Mouse (Mus musculus) brown adipose tissue, adult 24 weeks (tissue): Measurements from ENCODE around the gene Calr. TPM values are rescaled to one million over a fixed set of nuclear protein-coding genes. Genes with fewer than 3 reads are reported as not detected.

Experiments used
- H3K27ac ChIP-seq: fragments of 200-500 bp; replicated peaks from 2 replicates; pipeline ENCODE4 v1.5.1; 2012; ENCODE audit warnings: low read depth, mild to moderate bottlenecking, low read length
- H3K4me1 ChIP-seq: fragments of 200-500 bp; 2 replicates; pipeline ENCODE4 v1.6.1; 2012; ENCODE audit warnings: low read length, mixed read lengths; ENCODE audit not compliant: control insufficient read depth, insufficient read depth, insufficient read length
- H3K4me3 ChIP-seq: fragments of 200-500 bp; 2 replicates; pipeline ENCODE4 v1.5.1; 2012; ENCODE audit warnings: low read depth, mild to moderate bottlenecking, low read length, moderate library complexity; ENCODE audit not compliant: insufficient read depth
- polyA plus RNA-seq: library from polyadenylated mRNA; stranded (reverse); fragments of >200 nt; gene quantifications from 2 replicates; pipeline ENCODE4 v1.2.4, GENCODE M21; 2012; ENCODE audit not compliant: missing spikeins, insufficient read depth, insufficient read length

Gene Calr
- polyA plus RNA-seq, 1 experiment, result 211 TPM

DNA sequence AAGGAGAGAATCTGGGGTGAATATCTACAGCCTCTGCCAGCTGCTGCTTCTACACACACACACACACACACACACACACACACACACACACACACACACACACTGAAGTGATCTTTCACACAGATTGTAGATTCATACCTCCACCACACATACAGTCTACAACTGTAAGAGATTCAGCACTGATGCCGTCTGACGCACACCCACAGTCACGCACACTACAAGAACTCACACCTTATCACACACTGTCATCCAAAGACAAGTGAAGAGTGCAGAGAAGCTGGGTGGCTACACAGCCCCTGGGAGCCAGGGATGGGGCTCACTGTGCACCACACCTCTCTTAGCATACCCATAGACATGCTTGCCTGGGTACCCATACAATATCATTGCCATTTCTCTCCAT lies 32.9 kb downstream of the Calr start:
- Histone ChIP-seq H3K4me1 (0 out of 2 replicates have a peak, but pooled peaks cover 3% of the 10 kb centered on the region), H3K4me3 (no peak overlapping the region), H3K27ac (no peak overlapping the region)

DNA sequence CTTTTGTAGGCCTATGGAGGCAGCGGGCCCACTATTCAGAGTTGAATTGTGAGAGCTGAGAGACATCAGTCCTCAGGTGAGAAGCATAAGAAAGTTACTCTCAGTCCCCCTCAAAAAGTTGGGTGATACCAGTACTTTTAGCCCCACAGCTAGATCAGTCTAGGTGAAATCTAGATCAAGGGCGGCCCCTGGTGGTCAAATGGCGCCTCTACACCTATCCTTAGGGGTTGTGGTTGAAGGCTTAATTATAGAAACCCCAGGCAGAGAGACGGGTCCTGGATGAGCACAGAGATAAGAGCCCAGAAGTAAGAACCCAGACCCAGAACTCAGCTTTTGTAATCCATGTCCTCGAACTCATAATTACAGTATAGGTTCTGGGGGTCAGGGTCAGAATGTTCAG lies 33.7 kb downstream of the Calr start:
- 0 out of 2 replicates have a peak, but pooled peaks cover 3% of the 10 kb centered on the region for H3K4me1 ChIP-seq
- no peak overlapping the region for H3K27ac ChIP-seq
- no peak overlapping the region for H3K4me3 ChIP-seq

DNA sequence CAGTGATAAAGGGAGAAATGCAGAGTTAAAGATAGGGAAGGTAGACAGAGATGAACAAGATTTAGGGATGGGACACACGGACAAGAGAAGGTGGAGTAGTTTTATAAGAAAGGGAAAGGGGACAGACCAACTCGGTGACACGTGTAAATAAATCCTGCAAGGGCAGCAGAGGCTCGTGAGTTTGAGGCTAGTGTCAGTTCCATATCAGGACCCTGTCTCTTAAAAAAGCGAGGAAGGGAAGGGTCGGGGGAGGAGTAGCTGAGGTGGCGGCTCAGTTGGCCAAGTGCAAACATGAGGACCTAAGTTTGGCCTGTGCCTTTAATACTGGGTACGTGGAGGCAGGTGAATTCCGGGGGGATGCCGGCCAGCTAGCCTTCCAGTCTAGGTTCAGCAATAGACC lies 35.4 kb downstream of the Calr start:
- Histone ChIP-seq H3K27ac (no peak overlapping the region), H3K4me1 (0 out of 2 replicates have a peak, but pooled peaks cover 3% of the 10 kb centered on the region), H3K4me3 (no peak overlapping the region)

- H3K27ac ChIP-seq, result no peak overlapping the region
- H3K4me1 ChIP-seq, result 0 out of 2 replicates have a peak, but pooled peaks cover 3% of the 10 kb centered on the region
- H3K4me3 ChIP-seq, result peak overlapping the region; percentile 24; the same call in 1 of the 2 replicates
Measured at GRCm38 (mm10) chr8:84810896-84811295, 35.8 kb downstream of the Calr start.

DNA sequence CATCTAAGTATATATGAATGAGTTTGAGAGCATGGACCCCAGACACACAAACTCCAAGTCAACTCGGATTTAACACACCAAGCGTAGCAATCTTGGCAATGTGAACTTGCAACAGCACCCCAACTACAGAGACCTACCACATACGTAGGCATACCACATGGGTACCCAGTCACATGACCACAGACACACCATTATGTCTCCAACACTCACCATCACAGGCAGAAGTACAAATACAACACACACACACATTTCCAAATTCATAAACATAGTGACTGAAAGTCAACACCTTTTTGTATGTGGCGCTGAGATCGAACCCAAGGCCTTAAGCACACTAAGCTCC lies 36.8 kb downstream of the Calr start:
- Histone ChIP-seq H3K4me1 (no peaks in the 10 kb centered on the region), H3K27ac (no peak overlapping the region)

GRCm38 (mm10) chr8:84809109-84809940 lies 37.4 kb downstream of the Calr start:
- Histone ChIP-seq H3K4me3 (no peak overlapping the region), H3K27ac (no peak overlapping the region), H3K4me1 (no peaks in the 10 kb centered on the region)

More for the DNA sequence above, 36.8 kb downstream of the Calr start:
- no peak overlapping the region for H3K4me3 ChIP-seq

DNA sequence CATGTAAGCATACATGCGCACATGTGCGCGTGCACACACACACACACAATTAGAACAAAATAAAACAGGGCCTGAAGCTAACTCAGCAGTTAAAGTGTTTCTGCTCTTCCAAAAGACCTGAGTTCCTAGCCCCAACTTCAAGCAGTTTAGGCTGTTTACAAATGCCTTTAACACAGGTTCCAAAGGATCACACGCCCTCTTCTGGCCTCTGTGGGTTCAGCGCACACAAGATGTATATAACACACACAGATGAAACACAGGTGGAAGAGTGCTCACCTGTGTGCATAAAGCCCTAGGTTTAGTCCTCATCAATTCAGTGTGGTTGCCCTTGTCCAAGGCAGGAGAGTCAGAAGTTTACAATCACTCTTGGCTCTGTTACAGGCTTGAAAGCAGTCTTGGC lies 40.7 kb downstream of the Calr start:
- Histone ChIP-seq H3K4me3 (no peak overlapping the region), H3K27ac (no peak overlapping the region)

GRCm38 (mm10) chr8:84799999-84800831 lies 46.5 kb downstream of the Calr start, which contains the start of gene Nfix:
Nfix (minus strand) TSS chr8:84800344.
- peaks cover 16% of the 10 kb centered on the region for H3K4me1 ChIP-seq
- peak within 1 kb of the TSS; percentile 80 for H3K4me3 ChIP-seq
- H3K27ac ChIP-seq, result peak within 1 kb of the TSS; percentile 54

More for the DNA sequence above, 40.7 kb downstream of the Calr start:
- H3K4me1 ChIP-seq, result no peaks in the 10 kb centered on the region

DNA sequence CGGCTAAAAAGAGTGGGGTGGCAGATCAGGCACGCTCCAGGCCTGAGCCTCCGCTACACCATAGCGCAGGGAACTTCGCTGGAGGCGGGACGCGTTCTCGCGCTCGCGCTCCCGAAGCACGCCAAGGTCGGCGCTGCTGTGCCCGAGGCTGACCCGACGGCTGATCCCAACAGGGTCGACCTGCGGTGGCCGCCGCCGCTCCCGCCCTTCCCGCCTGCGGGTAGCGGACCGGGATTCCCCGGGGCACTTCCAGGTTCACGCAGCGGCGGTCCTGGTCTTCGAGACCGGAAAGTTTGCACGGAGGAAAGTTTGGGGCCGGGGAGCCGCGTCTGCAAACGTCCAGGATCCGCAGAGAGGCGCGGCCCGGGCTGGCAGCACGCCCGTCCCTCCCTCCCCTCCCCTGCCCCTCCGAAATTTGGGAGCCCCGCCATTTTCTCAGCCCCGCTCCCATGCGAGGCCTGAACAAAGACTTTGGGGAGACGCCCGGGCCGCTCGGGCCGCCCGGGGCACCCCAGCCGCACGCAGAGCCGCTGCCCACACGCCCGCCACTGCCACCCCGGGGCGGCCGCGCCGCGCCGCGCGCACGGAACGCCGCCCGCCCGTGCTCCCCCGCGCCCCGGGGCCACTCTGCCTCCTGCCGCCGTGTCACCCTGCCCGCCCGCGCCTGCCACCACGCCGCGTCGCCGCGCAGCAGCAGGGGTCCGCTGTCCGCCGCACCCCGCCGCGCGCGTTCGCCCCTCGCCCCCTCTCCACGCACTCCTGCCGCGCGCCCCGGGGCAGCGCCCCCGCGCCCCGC lies 47.4 kb downstream of the Calr start:
- H3K4me3 ChIP-seq, result peak overlapping the region; percentile 80
- peaks cover 22% of the 10 kb centered on the region for H3K4me1 ChIP-seq
- peak overlapping the region; percentile 54 for H3K27ac ChIP-seq

GRCm38 (mm10) chr8:84798446-84799135 lies 48.1 kb downstream of the Calr start:
- H3K27ac ChIP-seq, result peak overlapping the region; percentile 40
- peaks cover 26% of the 10 kb centered on the region for H3K4me1 ChIP-seq

DNA sequence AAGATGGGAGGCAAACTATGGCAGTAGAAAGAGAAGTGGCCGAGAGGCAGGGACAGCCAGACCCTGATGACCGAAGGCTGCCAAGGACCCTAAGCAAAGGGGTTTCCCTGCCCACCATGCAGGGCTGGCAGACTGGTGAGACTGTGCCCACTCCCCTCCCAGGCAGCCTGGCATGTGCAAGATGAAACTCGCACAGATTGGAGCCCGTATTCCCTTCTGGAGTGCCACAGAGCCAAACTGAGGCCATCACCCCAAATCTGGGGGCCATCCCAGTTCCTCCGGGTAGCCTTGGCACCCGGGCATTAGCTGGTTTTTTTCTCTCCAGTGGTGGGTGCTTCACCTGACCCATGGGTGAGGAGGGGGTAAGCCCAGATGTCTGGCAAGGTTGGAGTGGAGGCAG lies 48.8 kb downstream of the Calr start:
- peak overlapping the region; percentile 40 for H3K27ac ChIP-seq
- H3K4me3 ChIP-seq, result peak overlapping the region; percentile 80
- H3K4me1 ChIP-seq, result peaks cover 31% of the 10 kb centered on the region

More at GRCm38 (mm10) chr8:84798446-84799135, 48.1 kb downstream of the Calr start:
- peak overlapping the region; percentile 80 for H3K4me3 ChIP-seq

- Histone ChIP-seq H3K27ac (peak overlapping the region; percentile 40; the same call in 1 of the 2 replicates), H3K4me1 (peaks cover 33% of the 10 kb centered on the region), H3K4me3 (no peak overlapping the region)
Measured at GRCm38 (mm10) chr8:84797256-84797797, 49.4 kb downstream of the Calr start.

DNA sequence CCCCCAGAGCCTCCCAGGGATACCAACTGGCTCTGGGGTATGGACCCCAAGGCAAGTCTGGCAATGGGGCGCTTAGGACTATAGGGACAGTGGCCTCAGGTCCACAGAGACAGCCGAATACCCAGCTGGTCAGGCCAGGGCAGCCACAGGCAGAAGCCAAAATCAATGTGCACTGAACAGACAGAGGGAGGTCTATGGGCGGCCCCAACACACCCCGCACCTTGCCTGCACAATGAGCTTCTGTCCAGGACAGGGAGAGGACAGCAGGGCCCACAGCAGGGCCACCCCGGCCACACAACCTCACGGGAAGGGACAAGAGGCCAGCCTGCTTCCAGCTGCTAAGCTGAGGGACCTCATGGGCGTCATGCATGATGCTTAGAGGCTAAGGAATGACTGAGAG lies 52.2 kb downstream of the Calr start:
- peak overlapping the region; percentile 19; the same call in 1 of the 2 replicates for H3K27ac ChIP-seq
- peaks cover 45% of the 10 kb centered on the region for H3K4me1 ChIP-seq
- peak overlapping the region; percentile 1; the same call in 1 of the 2 replicates for H3K4me3 ChIP-seq
